Mouse (Mus musculus): ENCODE measurements around the gene Efhd1.

The Efhd1 gene

GRCm38 (mm10) chr1:87312681-87313080 is 48.5 kb downstream of the Efhd1 start:
- DNase-seq: no peak

GRCm38 (mm10) chr1:87313116-87313515 is 49.0 kb downstream of the Efhd1 start:
- DNase-seq: no peak

GRCm38 (mm10) chr1:87313843-87314570 is 49.8 kb downstream of the Efhd1 start:
- DNase-seq: no peak

- no peak for DNase-seq
These were observed 51.3 kb downstream of the Efhd1 start for GRCm38 (mm10) chr1:87315431-87315830.

GRCm38 (mm10) chr1:87315894-87316293 is 51.7 kb downstream of the Efhd1 start:
- DNase-seq: no peak

DNA sequence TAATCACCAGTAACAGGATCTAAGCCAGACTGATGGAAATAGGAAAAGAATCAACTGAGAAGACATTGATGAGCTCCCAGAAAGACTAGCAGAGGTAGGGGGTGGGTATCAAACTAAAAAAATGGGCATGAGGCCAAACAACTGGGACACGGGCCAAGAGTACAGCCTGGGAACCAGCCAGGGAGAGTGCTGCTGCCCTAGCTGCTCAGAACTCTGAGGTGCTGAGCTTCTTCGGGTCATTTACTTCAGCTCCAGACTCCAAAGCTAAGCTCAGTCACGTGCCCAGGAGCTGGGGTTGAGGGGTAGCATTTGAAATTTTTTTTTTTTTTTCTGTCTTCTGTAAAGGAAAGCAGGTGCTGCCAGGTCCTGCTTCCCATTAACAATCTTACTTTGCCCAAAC is 52.5 kb downstream of the Efhd1 start:
- peak; percentile 91 to 93 for DNase-seq

GRCm38 (mm10) chr1:87321071-87321470 is 56.9 kb downstream of the Efhd1 start:
- no peak for DNase-seq

DNA sequence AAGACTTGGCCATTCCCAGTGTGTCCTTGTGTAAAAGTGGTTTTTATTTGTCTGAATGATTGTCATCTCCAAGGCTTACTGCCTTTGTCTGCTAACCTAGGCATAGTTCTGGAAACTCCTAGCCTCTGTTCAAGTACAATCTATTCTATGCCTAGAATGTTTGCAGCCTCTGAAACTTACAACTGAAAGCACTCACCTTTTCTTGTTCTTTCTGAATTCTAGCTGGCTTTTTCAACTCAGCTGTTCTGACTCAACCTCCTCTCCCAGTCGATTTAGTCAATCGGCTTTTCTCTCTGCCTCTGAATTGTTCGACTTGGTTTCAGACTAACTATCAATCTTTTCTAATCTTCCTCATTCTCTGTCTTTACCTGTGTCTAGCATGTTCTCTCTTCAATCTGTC is 58.6 kb downstream of the Efhd1 start:
- no peak for DNase-seq

- no peak for DNase-seq
These were observed 60.5 kb downstream of the Efhd1 start for GRCm38 (mm10) chr1:87324649-87325048.

GRCm38 (mm10) chr1:87326742-87327163 is 62.6 kb downstream of the Efhd1 start, which contains the start of gene Gigyf2:
TSS of gene Gigyf2 (plus strand) at chr1:87326998.
- DNase-seq: peak; percentile 97 to 98

DNA sequence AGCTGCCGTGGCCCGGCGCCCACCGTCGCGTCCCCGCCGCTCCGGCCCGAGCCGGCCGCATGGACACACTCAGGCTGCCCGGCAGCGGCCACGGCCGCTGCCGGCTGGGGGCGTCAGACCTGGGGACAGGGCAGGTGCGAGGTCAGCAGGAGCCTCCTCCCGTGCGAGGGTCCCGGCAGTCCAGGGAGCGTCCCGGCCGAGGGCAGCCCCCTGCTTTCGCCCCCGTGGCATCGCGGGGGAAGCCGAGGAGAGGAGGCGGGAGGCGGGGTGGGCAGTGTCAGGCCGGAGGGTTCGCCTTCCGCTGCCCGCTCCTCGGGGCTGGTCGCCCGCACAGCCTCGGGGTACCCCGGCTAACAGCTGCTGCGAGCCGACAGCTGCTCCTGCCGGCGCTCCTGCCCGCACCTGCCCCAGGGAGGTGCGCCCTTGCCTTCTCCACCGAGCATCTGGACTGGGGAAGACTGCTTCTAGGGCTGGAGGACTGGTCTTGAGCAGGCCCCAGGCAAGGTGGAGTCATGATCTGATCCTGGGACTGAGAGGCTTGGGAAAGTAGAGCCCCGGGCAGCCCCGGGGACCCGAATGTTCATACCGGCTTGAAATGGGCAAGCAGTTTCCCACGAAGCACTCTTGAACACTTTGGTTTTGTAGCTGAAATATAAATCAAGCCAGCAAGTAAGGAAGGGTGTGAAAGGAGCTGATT is 63.1 kb downstream of the Efhd1 start:
- DNase-seq: peak; percentile 20 to 65

GRCm38 (mm10) chr1:87331774-87332173 is 67.6 kb downstream of the Efhd1 start:
- DNase-seq: no peak

GRCm38 (mm10) chr1:87350576-87350975 is 86.4 kb downstream of the Efhd1 start:
- peak in 1 of 2 experiments; percentile 11 for DNase-seq

- peak in 1 of 2 experiments; percentile 34 for DNase-seq
These were observed 96.1 kb downstream of the Efhd1 start for GRCm38 (mm10) chr1:87360276-87360675.
